Mouse (Mus musculus): Measurements from ENCODE around the gene U2af2. TPM values are rescaled to one million over a fixed set of nuclear protein-coding genes. Genes with fewer than 3 reads are reported as not detected.
"Not testable (repeated sequence)": the region's sequence is repeated elsewhere in the genome, so short reads cannot be mapped to it uniquely, and the experiment has no call there.

U2af2 gene
- total and polyA plus RNA-seq, 2 experiments from 2014 or later, result 38.0 to 99.1 TPM

- Histone ChIP-seq H3K36me3 (replicated peaks; ENCODE audit: control insufficient read depth, insufficient read depth, low read length) (peaks cover 18% of the 10 kb centered on the region), H3K9ac (replicated peaks; ENCODE audit: low read depth, low read length) (peak overlapping the region; percentile 78), H3K4me1 (ENCODE audit: control insufficient read depth, insufficient read depth) (peaks cover 18% of the 10 kb centered on the region), H3K27me3 (ENCODE audit: control insufficient read depth, insufficient read depth, low read length) (no peaks in the 10 kb centered on the region), H3K4me2 (ENCODE audit: low read depth, low read length) (peak overlapping the region; percentile 70), H3K4me3 (ENCODE audit: low read depth, low read length) (peak overlapping the region; percentile 74), H3K27ac (ENCODE audit: low read depth) (peak overlapping the region; percentile 96), H3K9me3 (replicated peaks; ENCODE audit: control insufficient read depth, low read length) (no peaks in the 10 kb centered on the region)
- ATAC-seq (ENCODE audit: insufficient read depth, low read depth) (no peak), DNase-seq (ENCODE audit: low spot score) (no peak)
- no peak for TF ChIP-seq EP300 (IDR thresholded peaks at IDR 0.05; ENCODE audit: low read depth)
- TF ChIP-seq CTCF (IDR thresholded peaks at IDR 0.05; ENCODE audit: low read depth), result no peak
- WGBS, result 70% methylated on average over 3 of the region's 3 CpGs
Observed at GRCm38 (mm10) chr7:5016057-5016456, 45.9 kb upstream of the U2af2 start.

GRCm38 (mm10) chr7:5016920-5017319 is 45.0 kb upstream of the U2af2 start:
- ATAC-seq (ENCODE audit: insufficient read depth, low read depth) (no peak), DNase-seq (ENCODE audit: low spot score) (no peak)
- peaks cover 9% of the 10 kb centered on the region for H3K36me3 ChIP-seq (replicated peaks; ENCODE audit: control insufficient read depth, insufficient read depth, low read length)
- WGBS, result 98% methylated on average over 2 of the region's 2 CpGs
- TF ChIP-seq EP300 (IDR thresholded peaks at IDR 0.05; ENCODE audit: low read depth) (no peak), CTCF (IDR thresholded peaks at IDR 0.05; ENCODE audit: low read depth) (no peak)
- H3K27ac ChIP-seq (ENCODE audit: low read depth), result no peak overlapping the region
- no peak overlapping the region for H3K4me2 ChIP-seq (ENCODE audit: low read depth, low read length)
- no peaks in the 10 kb centered on the region for H3K9me3 ChIP-seq (replicated peaks; ENCODE audit: control insufficient read depth, low read length)
- no peaks in the 10 kb centered on the region for H3K27me3 ChIP-seq (ENCODE audit: control insufficient read depth, insufficient read depth, low read length)
- peaks cover 22% of the 10 kb centered on the region for H3K4me1 ChIP-seq (ENCODE audit: control insufficient read depth, insufficient read depth)
- H3K4me3 ChIP-seq (ENCODE audit: low read depth, low read length), result no peak overlapping the region
- H3K9ac ChIP-seq (replicated peaks; ENCODE audit: low read depth, low read length), result no peak overlapping the region

- no peaks in the 10 kb centered on the region for H3K9me3 ChIP-seq (replicated peaks; ENCODE audit: control insufficient read depth, low read length)
- no peak overlapping the region for H3K4me2 ChIP-seq (ENCODE audit: low read depth, low read length)
- H3K4me3 ChIP-seq (ENCODE audit: low read depth, low read length), result no peak overlapping the region
- H3K4me1 ChIP-seq (ENCODE audit: control insufficient read depth, insufficient read depth), result peaks cover 22% of the 10 kb centered on the region
- no peak for TF ChIP-seq EP300 (IDR thresholded peaks at IDR 0.05; ENCODE audit: low read depth)
- 0 out of 2 replicates have a peak, but pooled peaks have one; percentile 6 for TF ChIP-seq CTCF (IDR thresholded peaks at IDR 0.05; ENCODE audit: low read depth)
- no peak overlapping the region for H3K9ac ChIP-seq (replicated peaks; ENCODE audit: low read depth, low read length)
- peaks cover 10% of the 10 kb centered on the region for H3K36me3 ChIP-seq (replicated peaks; ENCODE audit: control insufficient read depth, insufficient read depth, low read length)
- ATAC-seq (ENCODE audit: insufficient read depth, low read depth) (no peak), DNase-seq (ENCODE audit: low spot score) (no peak)
- WGBS, result 94% methylated on average over 16 of the region's 16 CpGs
- H3K27ac ChIP-seq (ENCODE audit: low read depth), result no peak overlapping the region
- H3K27me3 ChIP-seq (ENCODE audit: control insufficient read depth, insufficient read depth, low read length), result no peaks in the 10 kb centered on the region
Observed at GRCm38 (mm10) chr7:5017352-5017751, 44.6 kb upstream of the U2af2 start.

- Histone ChIP-seq H3K4me1 (ENCODE audit: control insufficient read depth, insufficient read depth) (peaks cover 22% of the 10 kb centered on the region), H3K9ac (replicated peaks; ENCODE audit: low read depth, low read length) (no peak overlapping the region), H3K36me3 (replicated peaks; ENCODE audit: control insufficient read depth, insufficient read depth, low read length) (peaks cover 9% of the 10 kb centered on the region), H3K4me2 (ENCODE audit: low read depth, low read length) (no peak overlapping the region), H3K27ac (ENCODE audit: low read depth) (no peak overlapping the region), H3K27me3 (ENCODE audit: control insufficient read depth, insufficient read depth, low read length) (no peaks in the 10 kb centered on the region), H3K9me3 (replicated peaks; ENCODE audit: control insufficient read depth, low read length) (no peaks in the 10 kb centered on the region), H3K4me3 (ENCODE audit: low read depth, low read length) (no peak overlapping the region)
- DNase-seq (ENCODE audit: low spot score) (no peak), ATAC-seq (ENCODE audit: insufficient read depth, low read depth) (no peak)
- TF ChIP-seq CTCF (IDR thresholded peaks at IDR 0.05; ENCODE audit: low read depth) (no peak), EP300 (IDR thresholded peaks at IDR 0.05; ENCODE audit: low read depth) (no peak)
- 97% methylated on average over 21 of the region's 21 CpGs for WGBS
Observed at GRCm38 (mm10) chr7:5017931-5018330, 44.0 kb upstream of the U2af2 start.

- Histone ChIP-seq H3K4me1 (ENCODE audit: control insufficient read depth, insufficient read depth) (peaks cover 18% of the 10 kb centered on the region), H3K27ac (ENCODE audit: low read depth) (peak overlapping the region; percentile 97), H3K36me3 (replicated peaks; ENCODE audit: control insufficient read depth, insufficient read depth, low read length) (peaks cover 25% of the 10 kb centered on the region), H3K9ac (replicated peaks; ENCODE audit: low read depth, low read length) (peak overlapping the region; percentile 22; the same call in 1 of the 2 replicates), H3K4me2 (ENCODE audit: low read depth, low read length) (peak overlapping the region; percentile 91), H3K4me3 (ENCODE audit: low read depth, low read length) (peak overlapping the region; percentile 98)
- WGBS, result 33% methylated on average over 8 of the region's 8 CpGs
- H3K27me3 ChIP-seq (ENCODE audit: control insufficient read depth, insufficient read depth, low read length); H3K9me3 ChIP-seq (replicated peaks; ENCODE audit: control insufficient read depth, low read length); DNase-seq (ENCODE audit: low spot score); ATAC-seq (ENCODE audit: insufficient read depth, low read depth): not testable (repeated sequence)
Observed at GRCm38 (mm10) chr7:5019576-5019975, 42.4 kb upstream of the U2af2 start.

- Histone ChIP-seq H3K9me3 (replicated peaks; ENCODE audit: control insufficient read depth, low read length) (no peaks in the 10 kb centered on the region), H3K4me2 (ENCODE audit: low read depth, low read length) (peak within 1 kb of the TSS; percentile 91), H3K4me1 (ENCODE audit: control insufficient read depth, insufficient read depth) (peaks cover 18% of the 10 kb centered on the region), H3K27me3 (ENCODE audit: control insufficient read depth, insufficient read depth, low read length) (no peaks in the 10 kb centered on the region), H3K4me3 (ENCODE audit: low read depth, low read length) (peak within 1 kb of the TSS; percentile 98), H3K27ac (ENCODE audit: low read depth) (peak within 1 kb of the TSS; percentile 97), H3K36me3 (replicated peaks; ENCODE audit: control insufficient read depth, insufficient read depth, low read length) (peaks cover 29% of the 10 kb centered on the region), H3K9ac (replicated peaks; ENCODE audit: low read depth, low read length) (peak within 1 kb of the TSS; percentile 97)
- peak; percentile 98 for DNase-seq (ENCODE audit: low spot score)
- ATAC-seq (ENCODE audit: insufficient read depth, low read depth), result peak; percentile 90
- TF ChIP-seq EP300 (IDR thresholded peaks at IDR 0.05; ENCODE audit: low read depth), result peak; percentile 36; the same call in 1 of the 2 replicates
- TF ChIP-seq CTCF (IDR thresholded peaks at IDR 0.05; ENCODE audit: low read depth), result no peak
- under 1% methylated on average over 40 of the region's 49 CpGs for WGBS
Observed at GRCm38 (mm10) chr7:5020000-5020681, 41.8 kb upstream of the U2af2 start, which contains the start of the genes Zfp865 and Ccdc106. Gene Zfp865, plus strand, starts transcription at chr7:5020376. Gene Ccdc106, plus strand, starts transcription at chr7:5020553.

Measured in heart, postnatal 0 days (tissue).